Mouse (Mus musculus) liver, embryonic 16.5 days (tissue): Measurements from ENCODE around the gene Gm21764. TPM values are rescaled to one million over a fixed set of nuclear protein-coding genes. Genes with fewer than 3 reads are reported as not detected.
"Not testable (repeated sequence)": the region's sequence is repeated elsewhere in the genome, so short reads cannot be mapped to it uniquely, and the experiment has no call there.

Source experiments
- ATAC-seq: fragments of 200-750 bp; cut with Nextera tagmentation; 2 replicates; pipeline ENCODE4 v1.8.0; 2017; ENCODE audit warnings: low read depth, mild to moderate bottlenecking, moderate number of reproducible peaks, moderate library complexity
- H3K27ac ChIP-seq: fragments of 300-500 bp; sonication (generic); 2 replicates; pipeline ENCODE4 v1.5.1; 2014; ENCODE audit warnings: mild to moderate bottlenecking, low read length
- H3K27me3 ChIP-seq: fragments of 300-500 bp; sonication (generic); 2 replicates; pipeline ENCODE4 v1.6.1; 2014; ENCODE audit warnings: low read depth, low read length, mixed read lengths; ENCODE audit not compliant: control insufficient read depth, insufficient read depth
- H3K36me3 ChIP-seq: fragments of 300-500 bp; sonication (generic); 2 replicates; pipeline ENCODE4 v1.6.1; 2014; ENCODE audit warnings: mild to moderate bottlenecking; ENCODE audit not compliant: control insufficient read depth, insufficient read depth
- H3K4me1 ChIP-seq: fragments of 300-500 bp; sonication (generic); 2 replicates; pipeline ENCODE4 v1.6.1; 2014; ENCODE audit warnings: low read depth, low read length, mixed read lengths; ENCODE audit not compliant: control insufficient read depth
- H3K4me2 ChIP-seq: fragments of 300-500 bp; sonication (generic); 2 replicates; pipeline ENCODE4 v1.6.1; 2014; ENCODE audit warnings: low read depth, low read length, mixed read lengths
- H3K4me3 ChIP-seq: fragments of 300-500 bp; sonication (generic); 2 replicates; pipeline ENCODE4 v1.5.1; 2014; ENCODE audit warnings: low read depth, mild to moderate bottlenecking, low read length
- H3K9ac ChIP-seq: fragments of 300-500 bp; sonication (generic); 2 replicates; pipeline ENCODE4 v1.6.1; 2014; ENCODE audit warnings: low read depth, low read length
- H3K9me3 ChIP-seq: fragments of 300-500 bp; sonication (generic); replicated peaks from 2 replicates; pipeline ENCODE4 v1.6.1; 2016; ENCODE audit warnings: low read length; ENCODE audit not compliant: control insufficient read depth
- WGBS: fragments of 180-500 bp; shearing (Covaris S2); extraction: QIAGEN DNeasy Blood & Tissue Kit; methylation state at CpG from one replicate; pipeline ENCODE4 v1.1.7; 2014; ENCODE audit not compliant: insufficient replicate concordance; 5-methylcytosine and 5-hydroxymethylcytosine counted together
- polyA plus RNA-seq: library from polyadenylated mRNA; unstranded; fragments of >200 nt; fragmentation: Nextera tagmentation; extraction: Ambion mirVana; gene quantifications from 2 replicates; pipeline ENCODE4 v1.2.1, GENCODE M21; 2015

The Gm21764 gene
- polyA plus RNA-seq, result not detected in 2 replicates

DNA sequence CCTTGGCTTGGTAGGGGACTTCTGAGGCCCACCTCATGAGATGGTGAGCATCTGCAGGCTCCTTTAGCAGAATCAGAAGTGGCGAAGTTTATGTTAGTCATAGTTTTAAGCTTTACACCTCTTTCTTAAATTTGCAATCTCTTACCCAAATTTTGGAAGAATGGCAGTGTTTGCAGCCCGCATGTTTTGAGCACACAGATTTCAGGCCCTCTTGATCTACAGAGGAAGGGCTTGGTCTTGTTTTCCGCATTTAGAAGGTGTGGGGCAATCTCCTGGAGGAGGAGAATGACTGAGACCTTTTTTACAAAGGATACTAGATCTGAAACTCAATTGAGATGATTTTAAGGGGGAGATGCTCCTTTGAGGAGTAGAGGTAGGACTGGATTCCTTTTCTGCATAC, at the start of gene Gm21764:
TSS of gene Gm21764 (minus strand) at position 101 of the 400 bp plus-strand sequence.
- H3K4me2 ChIP-seq, ATAC-seq, H3K4me3 ChIP-seq, H3K9me3 ChIP-seq, H3K4me1 ChIP-seq, H3K9ac ChIP-seq, H3K27ac ChIP-seq, H3K27me3 ChIP-seq, H3K36me3 ChIP-seq: not testable (repeated sequence)
- WGBS, result no CpG with 5 or more reads among the region's 3 CpGs

DNA sequence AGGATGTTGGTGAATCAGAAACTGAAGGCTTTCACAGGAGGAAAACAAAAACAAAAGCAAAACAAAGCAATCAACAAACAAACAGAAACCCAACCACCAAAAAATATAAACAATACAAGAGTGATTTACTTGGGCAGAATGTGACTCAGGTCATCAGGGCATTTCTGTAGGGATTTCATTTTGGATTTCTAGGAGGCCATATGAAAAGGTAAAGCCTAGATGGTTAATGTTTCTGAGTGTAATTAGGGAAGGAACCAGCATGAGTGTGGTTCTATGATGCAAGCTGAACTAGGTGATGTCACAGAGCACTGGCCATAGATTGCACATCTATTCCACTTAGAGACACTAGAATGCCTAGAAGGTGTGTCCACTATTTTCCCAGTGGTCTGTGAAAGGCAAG, 27.2 kb upstream of the Gm21764 start, which contains the start of gene Ssty1:
TSS of gene Ssty1 (plus strand) at position 301 of the 400 bp plus-strand sequence.
- H3K4me2 ChIP-seq, H3K27ac ChIP-seq, H3K4me1 ChIP-seq, H3K9me3 ChIP-seq, H3K36me3 ChIP-seq, H3K9ac ChIP-seq, ATAC-seq, H3K27me3 ChIP-seq, H3K4me3 ChIP-seq: not testable (repeated sequence)

Other genes starting within 250 kb of the Gm21764 start
- not detected in 2 replicates for gene Gm21904, start 215.5 kb downstream of the Gm21764 start, polyA plus RNA-seq
- gene Gm20772, start 187.1 kb downstream of the Gm21764 start, polyA plus RNA-seq, result not detected in 2 replicates
- gene Gm20831, start 187.1 kb downstream of the Gm21764 start, polyA plus RNA-seq, result not detected in 2 replicates
- gene Srsy, start 124.5 kb downstream of the Gm21764 start, polyA plus RNA-seq, result not detected in 2 replicates
- gene Ssty1, start 27.3 kb upstream of the Gm21764 start, polyA plus RNA-seq, result not detected in 2 replicates